Mouse (Mus musculus) 3T3-L1 (cell line): ENCODE measurements around the gene Cyp20a1.

Experiments
- DNase-seq: peaks from one replicate; pipeline ENCODE4 v3.0.0-alpha.2; 2015; ENCODE audit warnings: low read depth, low spot score

The Cyp20a1 gene

GRCm38 (mm10) chr1:60342808-60343629 is at the start of gene Cyp20a1:
Cyp20a1 (plus strand) TSS chr1:60343323.
- DNase-seq, result peak; percentile 85

DNA sequence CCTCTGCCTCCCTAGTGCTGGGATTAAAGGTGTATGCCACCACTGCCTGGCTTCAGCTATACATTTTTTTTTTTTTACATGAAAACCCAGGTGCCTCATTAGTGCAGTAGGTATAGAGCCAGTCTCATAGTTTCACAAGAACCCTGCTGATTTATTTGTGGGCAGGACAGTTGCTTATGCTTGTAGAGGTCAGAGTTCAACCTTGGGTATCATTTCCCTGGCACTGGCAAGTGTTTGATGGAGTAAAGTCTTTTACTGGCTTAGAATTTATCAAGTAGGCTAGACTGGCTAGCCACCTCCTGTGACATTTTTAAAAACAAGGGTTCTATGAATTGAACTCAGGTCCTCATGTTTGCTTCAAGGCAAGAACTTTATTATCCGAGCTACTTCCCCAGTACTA is 49.2 kb upstream of the Cyp20a1 start:
- no peak for DNase-seq

- DNase-seq, result peak; percentile 47
Measured at GRCm38 (mm10) chr1:60343630-60344455, 720 bp downstream of the Cyp20a1 start.

DNA sequence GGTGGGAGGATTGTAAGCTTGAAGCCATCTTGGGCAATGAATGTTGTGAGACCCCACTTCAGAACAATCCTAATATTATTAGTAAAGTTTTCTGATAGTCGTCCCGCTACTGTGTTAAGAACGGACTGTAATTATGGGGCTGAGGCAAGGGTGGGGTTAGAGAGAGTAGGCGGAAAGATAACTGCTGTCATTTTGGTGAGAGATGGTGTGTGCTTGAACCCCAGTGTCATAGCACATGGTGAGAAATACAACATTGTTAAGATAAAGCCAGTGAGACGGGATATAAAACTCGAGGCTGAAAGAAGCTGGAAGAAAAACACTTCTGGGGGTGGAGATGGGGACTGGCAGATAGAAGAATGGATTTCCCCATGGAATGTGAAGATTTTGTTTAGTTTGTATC is 1.5 kb downstream of the Cyp20a1 start:
- DNase-seq, result no peak

GRCm38 (mm10) chr1:60345712-60346111 is 2.6 kb downstream of the Cyp20a1 start:
- no peak for DNase-seq

GRCm38 (mm10) chr1:60352786-60353185 is 9.7 kb downstream of the Cyp20a1 start:
- no peak for DNase-seq

DNA sequence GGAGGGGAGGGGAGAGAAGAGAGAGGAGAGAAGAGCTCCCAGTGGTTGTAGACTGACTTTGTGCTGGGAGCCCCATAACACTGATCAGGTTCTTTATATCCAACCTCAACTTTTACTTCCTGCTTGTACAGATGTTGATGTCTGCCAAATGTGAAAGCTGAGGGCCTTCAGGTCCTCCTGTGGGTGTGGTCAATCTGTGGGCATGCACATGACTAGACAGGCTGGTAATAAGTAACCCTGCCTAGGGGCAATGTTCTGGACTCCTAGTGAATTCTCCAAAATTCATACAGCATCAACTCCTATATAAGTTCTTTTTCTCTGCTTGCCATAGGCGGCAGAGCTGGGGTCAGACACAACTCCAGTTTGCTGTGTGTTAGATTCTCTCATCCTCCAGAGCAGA is 18.5 kb downstream of the Cyp20a1 start:
- peak; percentile 53 for DNase-seq

DNA sequence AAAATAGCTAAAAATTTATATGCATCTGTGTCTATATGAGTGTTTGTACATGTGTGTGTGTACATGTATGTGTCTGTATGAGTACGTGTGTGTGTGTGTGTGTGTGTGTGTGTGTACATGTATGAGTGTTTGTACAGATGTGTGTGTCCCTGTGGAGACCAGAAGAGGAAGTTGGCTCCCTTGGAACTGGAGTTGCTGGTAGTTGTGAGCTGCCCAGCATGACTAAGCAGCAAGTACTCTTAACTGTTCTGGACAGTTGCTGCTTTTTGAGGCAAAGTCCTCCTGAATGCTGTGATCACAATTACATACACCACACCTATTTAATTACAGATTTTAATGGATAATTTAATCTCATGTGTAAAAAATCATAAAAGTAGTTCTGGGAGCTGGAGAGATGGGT is 33.4 kb downstream of the Cyp20a1 start:
- no peak for DNase-seq

DNA sequence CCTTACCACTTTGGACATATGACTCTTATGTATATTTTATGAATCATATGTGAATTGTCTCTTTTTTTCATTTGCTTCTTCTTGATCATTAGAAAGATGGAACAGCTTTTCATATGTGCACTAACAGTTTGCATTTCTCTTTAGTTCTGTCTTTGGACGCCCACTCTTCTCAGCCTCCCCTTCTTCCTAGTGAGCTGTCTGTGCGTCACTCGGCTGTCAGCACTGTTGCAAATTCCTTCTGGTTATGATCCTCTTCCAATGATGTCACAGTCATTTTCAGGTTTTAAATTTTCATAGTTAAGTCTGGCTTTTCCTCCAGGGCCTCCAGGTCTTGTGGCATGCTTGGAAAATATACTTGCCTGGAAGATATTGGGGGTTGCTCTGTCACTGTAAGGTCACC is 38.8 kb downstream of the Cyp20a1 start:
- no peak for DNase-seq

DNA sequence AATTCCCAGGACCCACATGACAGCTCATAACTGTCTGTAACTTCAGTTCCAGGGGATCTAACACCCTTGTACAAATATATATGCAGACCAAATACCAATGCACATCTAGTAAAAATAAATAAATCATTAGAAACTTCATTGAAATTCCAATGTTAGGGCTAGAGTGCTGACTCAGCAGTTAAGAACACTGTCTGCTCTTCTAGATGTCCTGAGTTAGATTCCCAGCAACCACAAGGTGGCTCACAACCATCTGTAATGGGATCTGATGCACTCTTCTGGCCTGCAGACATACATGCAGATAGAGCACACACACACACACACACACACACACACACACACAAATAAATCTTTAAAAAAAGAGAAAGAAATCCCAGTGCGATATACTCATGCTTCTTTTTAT is 61.7 kb downstream of the Cyp20a1 start:
- peak; percentile 70 for DNase-seq

DNA sequence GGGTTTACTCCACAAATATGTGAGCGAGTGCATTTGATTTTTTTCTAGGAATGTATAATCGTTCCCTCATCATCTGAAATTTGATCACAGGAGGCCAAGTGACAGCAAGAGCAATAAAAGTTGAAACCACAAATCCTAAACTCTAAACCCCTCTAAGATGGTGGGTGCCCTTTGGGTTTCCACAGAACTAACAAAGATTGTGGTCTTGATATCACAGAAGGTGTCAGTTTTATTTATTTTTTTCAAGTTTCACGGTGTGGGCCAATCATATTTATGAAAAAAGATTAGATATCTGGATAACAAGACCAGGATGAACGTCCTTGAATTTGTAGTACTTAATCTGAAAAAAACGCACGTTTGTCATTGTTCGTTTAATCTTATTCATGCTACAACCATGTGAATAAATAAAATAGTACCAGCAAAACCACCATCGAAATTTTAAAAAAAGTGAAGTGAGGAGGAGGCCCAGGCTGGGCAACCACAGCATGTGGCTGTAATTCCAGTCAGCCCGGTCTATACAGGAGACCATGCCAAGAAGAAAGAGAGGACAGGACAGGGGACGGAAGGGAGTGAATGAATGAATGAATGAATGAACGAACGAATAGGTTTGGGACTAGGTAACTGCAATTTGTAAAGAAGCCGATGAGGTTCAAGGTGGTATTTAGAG is 65.5 kb downstream of the Cyp20a1 start:
- no peak for DNase-seq

DNA sequence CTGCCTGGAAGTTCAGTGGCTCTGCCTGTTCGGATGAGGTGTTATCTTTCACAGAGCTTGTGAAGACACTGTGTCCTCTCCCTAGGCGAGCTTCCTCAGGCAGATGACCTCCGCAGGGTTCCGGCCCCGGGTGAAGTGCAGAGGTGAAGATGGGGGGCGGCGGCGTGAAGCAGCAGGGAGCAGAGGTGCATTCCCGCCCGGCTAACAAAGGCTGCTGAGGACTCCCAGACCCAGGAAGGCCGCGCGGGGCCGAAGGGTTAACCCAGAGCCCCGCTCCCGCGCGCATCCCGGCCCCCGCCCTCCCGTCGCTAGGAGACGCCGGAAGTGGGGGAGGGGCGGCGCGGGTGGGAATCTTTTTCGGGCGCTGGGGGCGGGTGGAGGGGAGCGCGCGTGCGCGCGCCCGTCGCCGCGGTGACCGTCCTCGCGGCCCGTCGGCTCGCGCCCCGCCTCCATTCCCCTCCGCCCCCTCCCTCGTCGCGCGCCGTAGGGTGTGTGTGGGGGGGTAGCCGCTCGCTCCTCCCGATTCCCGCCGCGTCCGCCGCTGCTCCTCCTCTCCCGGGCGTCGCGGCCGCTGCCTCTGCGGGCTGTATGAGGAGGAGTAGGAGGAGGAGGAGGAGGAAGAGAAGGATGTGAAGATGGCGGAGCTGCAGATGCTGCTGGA is 66.2 kb downstream of the Cyp20a1 start, which contains the start of gene Abi2:
TSS of gene Abi2 (plus strand) at position 452 of the 661 bp plus-strand sequence.
- DNase-seq, result peak; percentile 78

DNA sequence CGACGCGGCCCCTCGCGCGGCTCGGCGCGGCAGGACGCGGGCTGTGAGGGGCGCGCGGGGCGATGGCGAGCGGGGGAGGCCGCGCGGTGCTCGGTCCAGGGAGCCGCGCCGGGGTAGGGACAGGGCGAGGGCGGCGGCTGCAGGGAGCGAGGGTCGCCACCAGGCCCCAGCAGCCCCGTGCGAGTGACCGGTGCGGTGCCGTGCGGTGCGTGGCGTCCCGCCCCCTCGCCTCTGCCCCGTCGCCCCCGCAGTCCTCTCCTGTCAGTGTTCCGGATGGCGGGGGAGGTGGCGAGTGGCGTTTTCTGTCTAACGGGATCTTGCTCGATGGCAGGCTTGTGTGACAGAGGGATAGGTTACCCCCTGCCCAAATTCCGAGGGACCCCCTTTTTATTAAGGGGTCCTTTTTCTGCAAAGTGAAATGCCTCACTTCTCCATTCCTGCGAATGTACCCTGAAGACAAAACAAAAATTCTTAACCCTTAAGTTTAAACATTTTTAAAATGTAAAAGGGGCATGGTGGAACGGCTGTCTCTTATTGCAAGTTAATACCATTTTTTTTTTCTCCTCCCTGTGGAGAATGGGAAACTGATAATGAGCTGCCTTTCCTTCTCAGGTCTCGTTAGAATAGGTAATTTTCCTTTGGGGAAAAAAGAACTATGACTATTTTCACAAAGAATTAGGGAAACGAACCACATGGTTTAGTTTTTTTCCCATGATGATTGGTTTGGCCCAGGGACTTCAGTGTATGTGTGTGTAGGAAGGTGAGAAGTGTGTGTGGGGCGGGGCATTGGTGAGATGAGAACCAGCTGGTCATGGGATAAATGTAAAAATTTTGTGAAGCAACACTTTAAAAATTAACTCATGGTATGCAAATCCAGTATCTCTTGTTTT is 67.0 kb downstream of the Cyp20a1 start:
- peak; percentile 64 for DNase-seq

DNA sequence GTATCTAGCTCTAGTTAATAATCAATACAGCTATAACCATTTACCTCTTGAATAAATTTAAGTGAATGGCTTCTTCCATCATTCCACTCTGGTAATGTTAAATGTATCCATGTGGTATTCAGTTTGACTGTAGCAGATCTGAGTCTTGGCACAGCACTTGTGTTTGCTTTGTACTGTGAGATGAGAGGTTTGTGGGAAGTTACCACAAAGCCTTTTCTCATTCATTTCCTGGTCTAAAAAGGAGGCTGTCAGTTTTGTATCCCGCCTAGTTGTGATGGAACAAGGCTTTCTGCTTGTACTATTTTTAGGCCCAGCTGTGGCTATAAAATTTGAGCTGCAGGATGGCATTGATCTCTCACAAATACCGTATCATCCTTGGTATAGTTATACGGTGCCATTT is 73.6 kb downstream of the Cyp20a1 start:
- peak; percentile 50 for DNase-seq

DNA sequence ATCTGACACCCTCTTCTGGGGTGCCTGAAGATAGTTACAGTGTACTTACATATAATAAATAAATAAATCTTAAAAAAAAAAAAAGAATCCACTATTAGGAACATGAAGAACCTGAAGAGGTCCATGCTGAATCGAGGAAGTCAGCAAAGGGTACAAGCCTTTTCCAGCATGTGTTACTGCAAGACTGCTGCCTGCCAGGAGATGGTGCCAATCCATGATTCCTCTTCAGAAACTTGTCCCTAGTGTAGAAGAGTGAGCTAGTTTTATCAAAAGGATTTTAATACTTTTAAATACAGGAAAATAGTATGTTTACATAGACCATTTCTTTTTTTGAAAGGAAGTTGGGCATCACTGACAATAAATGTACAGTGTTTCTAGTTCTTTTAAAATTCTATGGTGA is 80.8 kb downstream of the Cyp20a1 start:
- peak; percentile 38 for DNase-seq

DNA sequence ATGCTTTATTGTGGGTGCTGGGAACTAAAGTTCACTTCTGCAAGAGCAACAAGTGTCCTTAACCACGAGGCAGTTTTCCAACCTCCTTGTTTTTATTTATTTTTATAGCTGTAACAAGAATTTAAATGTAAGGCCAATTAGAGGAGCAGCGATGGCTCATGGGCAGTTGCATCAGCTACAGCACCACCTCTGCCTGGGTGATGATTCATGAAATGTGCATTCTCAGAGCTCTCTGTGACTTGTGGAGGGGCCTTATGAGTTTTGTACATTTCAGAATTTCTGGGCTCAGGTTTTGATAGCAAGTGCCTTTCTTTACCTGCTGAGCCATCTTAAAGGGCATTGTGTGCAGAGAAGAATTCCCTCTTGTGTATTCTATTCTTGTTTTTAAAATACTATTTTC is 85.2 kb downstream of the Cyp20a1 start:
- DNase-seq, result peak; percentile 68

GRCm38 (mm10) chr1:60428932-60429331 is 85.8 kb downstream of the Cyp20a1 start:
- DNase-seq, result peak; percentile 57

- DNase-seq, result no peak
Measured at GRCm38 (mm10) chr1:60431531-60431930, 88.4 kb downstream of the Cyp20a1 start.

- DNase-seq, result no peak
Measured at GRCm38 (mm10) chr1:60432497-60432896, 89.4 kb downstream of the Cyp20a1 start.
